In genomic region chr2:152736748-152737147, GRCm38 (mm10) we compare ENCODE assay signal across 1 mouse cellular context.
A peak's percentile ranks its signal among the peaks of the same experiment; 100 is the strongest.
TF ChIP-seq lines count a peak whose summit lies in the region.

No protein-coding gene starts in this region.

TF ChIP-seq in MEL, 35 proteins besides CTCF, POLR2A, EP300 and RAD21 (continued from another document):
- TF ChIP-seq MAZ (IDR thresholded peaks at IDR 0.05; ENCODE audit: low read depth, low read length) (0 out of 2 replicates have a peak, but pooled peaks have one; percentile 21), NRF1 (IDR thresholded peaks at IDR 0.05; ENCODE audit: insufficient read depth, low read depth, low read length, poor library complexity, severe bottlenecking) (no peak), MEF2A (IDR thresholded peaks at IDR 0.05; ENCODE audit: extremely low read depth, insufficient replicate concordance, low read depth, low read length, poor library complexity, severe bottlenecking) (no peak), HCFC1 (IDR thresholded peaks at IDR 0.05; ENCODE audit: low read depth, low read length) (no peak), SIN3A (IDR thresholded peaks at IDR 0.05; ENCODE audit: low read length) (0 out of 2 replicates have a peak, but pooled peaks have one; percentile 59), MYB (IDR thresholded peaks at IDR 0.05; ENCODE audit: low read depth, low read length) (no peak), POLR2AphosphoS5 (IDR thresholded peaks at IDR 0.05; ENCODE audit: borderline replicate concordance, low read depth, low read length) (no peak), TAL1 (IDR thresholded peaks at IDR 0.05; ENCODE audit: low read length) (peak; percentile 30; the same call in 1 of the 2 replicates), ZC3H11A (IDR thresholded peaks at IDR 0.05; ENCODE audit: low read depth, low read length) (no peak), CHD1 (IDR thresholded peaks at IDR 0.05; ENCODE audit: low read depth, low read length) (0 out of 2 replicates have a peak, but pooled peaks have one; percentile 45), KAT2A (conservative IDR thresholded peaks at IDR 0.05; ENCODE audit: low read depth, low read length) (no peak), GABPA (IDR thresholded peaks at IDR 0.05; ENCODE audit: low read depth, low read length) (no peak), NELFE (IDR thresholded peaks at IDR 0.05; ENCODE audit: low read depth, low read length) (peak; percentile 25; the same call in 1 of the 2 replicates)
TF ChIP-seq in MEL: peak in this region for 11.
